Mouse (Mus musculus): ENCODE results near the gene Parp16. TPM values are rescaled to one million over a fixed set of nuclear protein-coding genes. Genes with fewer than 3 reads are reported as not detected.

Parp16 gene
- 9.5 and 10.2 TPM in 2 replicates for polyA plus RNA-seq (2015; fragmentation: Nextera tagmentation; extraction: Ambion mirVana)

DNA sequence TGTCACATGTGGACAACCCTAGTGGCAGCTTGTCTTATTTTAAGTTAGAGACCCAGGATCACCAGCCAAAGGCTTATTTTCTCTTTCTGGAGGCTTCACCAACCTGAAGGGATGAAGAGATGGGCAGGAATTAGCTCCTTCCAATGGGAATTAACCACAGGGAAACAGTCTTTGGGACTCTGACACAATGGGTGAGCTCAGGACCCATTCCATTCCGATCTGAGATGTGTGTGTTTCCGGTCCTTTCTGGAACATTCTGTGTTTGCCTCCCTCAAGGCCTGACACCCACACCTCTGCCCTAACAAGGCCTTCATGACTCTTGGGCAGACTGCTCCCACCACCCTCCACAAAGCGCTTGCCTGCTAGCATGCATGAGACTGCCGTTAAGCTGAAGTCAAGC, at the start of gene Parp16:
Gene Parp16 (plus strand): TSS at position 301 of the 400 bp plus-strand sequence.
- H3K4me1 ChIP-seq (replicated peaks) = peaks cover 83% of the 10 kb centered on the region
- no peak for ATAC-seq (ENCODE audit: insufficient read depth)
- no peaks in the 10 kb centered on the region for H3K27me3 ChIP-seq
- H3K27ac ChIP-seq (replicated peaks) = peak within 1 kb of the TSS; percentile 93
- H3K36me3 ChIP-seq (replicated peaks) = no peaks in the 10 kb centered on the region
- no peaks in the 10 kb centered on the region for H3K9me3 ChIP-seq (replicated peaks)
- WGBS (ENCODE audit: insufficient replicate concordance) = 76% methylated on average over 4 of the region's 4 CpGs
- H3K9ac ChIP-seq = peak within 1 kb of the TSS; percentile 33
- peak within 1 kb of the TSS; percentile 63; the same call in 1 of the 2 replicates for H3K4me2 ChIP-seq
- no peak within 1 kb of the TSS for H3K4me3 ChIP-seq (replicated peaks)

DNA sequence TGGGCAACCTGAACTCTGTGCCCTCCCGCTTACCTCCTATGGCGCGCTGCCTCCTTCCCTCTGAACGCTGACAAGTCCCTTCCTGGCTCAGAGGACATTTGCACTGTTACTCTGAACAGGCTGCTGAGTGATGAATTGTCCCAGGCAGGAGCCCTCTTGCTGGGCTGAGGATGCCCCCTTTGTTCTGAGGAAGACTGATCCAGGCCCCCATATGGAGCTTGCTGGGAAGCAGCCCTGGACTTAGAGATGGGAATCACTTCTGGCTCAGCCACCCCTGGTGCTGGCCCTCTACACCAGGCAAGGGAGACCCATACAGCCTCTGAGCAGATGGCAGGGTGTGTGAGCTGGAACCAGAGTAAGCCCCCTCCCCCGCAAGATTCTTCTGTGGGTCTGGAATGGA, 49.2 kb upstream of the Parp16 start:
- peaks cover 61% of the 10 kb centered on the region for H3K27me3 ChIP-seq

DNA sequence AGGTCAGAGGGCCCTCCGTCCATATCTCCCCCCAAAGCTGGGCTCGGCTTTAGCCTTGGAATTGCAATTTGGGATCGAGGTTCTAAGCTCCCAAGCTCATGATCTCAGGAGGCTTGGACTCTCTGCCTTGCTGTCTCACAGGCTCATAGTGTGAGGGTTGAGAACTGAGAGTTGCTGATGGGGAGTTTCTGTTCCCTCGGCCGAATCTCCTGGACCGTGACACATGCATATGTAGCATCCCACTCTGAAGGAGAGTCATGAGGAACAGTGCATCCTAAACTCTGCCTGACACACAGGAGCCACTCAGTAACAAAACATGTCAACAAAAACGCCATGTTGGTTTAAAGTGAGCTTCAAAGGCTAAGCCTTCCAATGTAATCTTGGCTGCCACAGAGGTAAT, 46.6 kb upstream of the Parp16 start:
- Histone ChIP-seq H3K4me2 (no peak overlapping the region), H3K4me3 (replicated peaks) (no peak overlapping the region), H3K27ac (replicated peaks) (no peak overlapping the region), H3K9ac (no peak overlapping the region), H3K4me1 (replicated peaks) (no peaks in the 10 kb centered on the region; the same call in 1 of the 2 replicates), H3K27me3 (peaks cover 36% of the 10 kb centered on the region), H3K9me3 (replicated peaks) (no peaks in the 10 kb centered on the region), H3K36me3 (replicated peaks) (no peaks in the 10 kb centered on the region)
- 58% methylated on average over 7 of the region's 7 CpGs for WGBS (ENCODE audit: insufficient replicate concordance)
- no peak for ATAC-seq (ENCODE audit: insufficient read depth)

More for the DNA sequence above, 49.2 kb upstream of the Parp16 start:
- Histone ChIP-seq H3K27ac (replicated peaks) (no peak overlapping the region), H3K4me3 (replicated peaks) (no peak overlapping the region), H3K4me2 (no peak overlapping the region), H3K4me1 (replicated peaks) (peaks cover 9% of the 10 kb centered on the region), H3K9me3 (replicated peaks) (no peaks in the 10 kb centered on the region), H3K36me3 (replicated peaks) (no peaks in the 10 kb centered on the region), H3K9ac (no peak overlapping the region)
- 65% methylated on average over 5 of the region's 5 CpGs for WGBS (ENCODE audit: insufficient replicate concordance)
- ATAC-seq (ENCODE audit: insufficient read depth) = no peak

DNA sequence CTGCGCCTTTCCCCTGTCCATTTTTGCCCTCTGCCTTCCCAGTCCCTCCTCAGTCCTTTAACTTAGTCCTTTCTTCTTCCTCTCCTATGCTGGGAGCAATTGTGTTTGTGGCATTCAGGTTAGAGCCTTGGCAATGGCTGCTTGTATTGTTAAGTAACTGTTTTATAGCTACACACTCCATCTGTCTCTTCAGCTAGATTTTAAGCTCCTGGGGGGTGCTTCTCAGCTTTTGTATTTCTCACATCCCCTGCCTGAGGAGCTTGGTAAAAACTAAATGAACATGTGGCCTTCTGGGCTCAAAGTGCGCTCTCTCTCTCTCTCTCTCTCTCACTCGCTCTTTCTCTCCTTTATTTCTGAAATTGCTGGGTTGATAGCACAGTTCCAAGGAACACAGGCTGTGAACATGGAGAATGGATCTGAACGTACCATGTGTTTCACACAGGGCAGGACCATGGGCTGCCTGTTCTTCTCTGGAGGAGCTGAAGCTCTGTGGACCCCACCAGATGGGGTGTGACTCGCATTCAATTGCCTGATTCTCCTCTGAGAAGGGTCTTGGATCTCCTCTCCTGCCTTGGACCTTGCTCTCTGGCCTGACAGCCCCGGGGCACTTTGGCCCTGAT, 42.3 kb upstream of the Parp16 start:
- WGBS (ENCODE audit: insufficient replicate concordance) = 57% methylated on average over 6 of the region's 6 CpGs
- no peaks in the 10 kb centered on the region; the same call in 1 of the 2 replicates for H3K4me1 ChIP-seq (replicated peaks)
- no peak for ATAC-seq (ENCODE audit: insufficient read depth)
- no peak overlapping the region for H3K4me3 ChIP-seq (replicated peaks)
- H3K36me3 ChIP-seq (replicated peaks) = no peaks in the 10 kb centered on the region
- H3K4me2 ChIP-seq = no peak overlapping the region
- no peak overlapping the region for H3K9ac ChIP-seq
- H3K9me3 ChIP-seq (replicated peaks) = no peaks in the 10 kb centered on the region
- H3K27ac ChIP-seq (replicated peaks) = no peak overlapping the region
- peaks cover 46% of the 10 kb centered on the region for H3K27me3 ChIP-seq

DNA sequence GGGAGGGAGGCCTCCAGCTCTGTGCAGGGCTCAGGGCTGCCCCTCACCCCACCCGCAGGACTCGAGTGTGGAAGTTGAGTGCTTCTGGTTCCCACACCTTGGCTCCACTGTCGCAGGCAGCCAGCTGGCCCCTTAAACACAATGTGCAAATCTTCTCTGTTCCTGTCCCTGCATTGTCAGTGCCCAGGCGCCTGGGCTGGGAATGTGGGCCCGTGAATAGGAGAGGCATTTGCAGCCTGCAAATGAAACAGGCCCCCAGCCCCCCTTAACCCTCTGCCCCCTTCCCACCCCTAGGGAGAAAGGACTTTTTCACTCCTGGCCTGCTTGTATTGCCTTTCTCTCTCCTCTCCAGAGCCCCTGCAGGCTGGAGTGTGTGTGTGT, 41.8 kb upstream of the Parp16 start:
- ATAC-seq (ENCODE audit: insufficient read depth) = no peak
- H3K4me2 ChIP-seq = no peak overlapping the region
- 40% methylated on average over 5 of the region's 5 CpGs for WGBS (ENCODE audit: insufficient replicate concordance)
- H3K27ac ChIP-seq (replicated peaks) = no peak overlapping the region
- H3K9me3 ChIP-seq (replicated peaks) = no peaks in the 10 kb centered on the region
- no peaks in the 10 kb centered on the region; the same call in 1 of the 2 replicates for H3K4me1 ChIP-seq (replicated peaks)
- no peak overlapping the region for H3K4me3 ChIP-seq (replicated peaks)
- H3K36me3 ChIP-seq (replicated peaks) = no peaks in the 10 kb centered on the region
- H3K27me3 ChIP-seq = peaks cover 51% of the 10 kb centered on the region
- H3K9ac ChIP-seq = no peak overlapping the region

DNA sequence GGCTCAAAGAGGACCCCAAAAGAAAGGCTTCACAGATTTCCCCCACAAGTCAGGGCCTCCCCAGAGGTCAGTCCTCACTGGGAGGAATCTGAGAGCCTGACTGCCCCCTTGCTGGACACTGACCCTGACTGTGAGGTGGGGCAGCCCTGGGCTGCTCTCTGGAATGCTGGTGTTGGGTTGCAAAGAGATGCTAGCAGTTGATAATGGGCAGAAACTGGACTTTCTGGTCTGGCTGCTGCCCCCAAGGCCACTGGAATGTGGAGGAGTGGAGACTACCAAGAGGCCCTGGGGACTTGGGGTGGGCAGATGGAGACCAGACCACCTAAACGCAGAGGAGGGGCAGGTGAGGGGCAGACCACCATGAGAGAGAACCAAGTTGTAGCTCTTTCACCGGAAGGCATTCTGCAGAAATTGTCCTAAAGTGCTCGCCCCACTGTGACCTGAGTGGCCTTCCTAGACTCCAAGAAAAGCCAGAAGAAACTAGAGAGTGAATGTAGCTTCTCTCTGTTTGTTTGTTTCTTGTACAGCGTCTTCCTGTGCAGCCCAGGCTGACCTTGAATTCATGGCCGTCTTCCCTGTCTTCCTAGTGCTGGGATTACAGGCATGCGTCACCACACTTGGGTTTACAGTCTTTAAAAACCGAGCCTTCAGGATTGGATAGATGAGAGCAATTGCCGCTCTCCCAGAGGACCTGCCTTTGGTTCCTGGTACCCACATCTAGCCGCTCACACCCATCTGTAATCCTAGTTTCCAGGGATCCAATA, 40.3 kb upstream of the Parp16 start:
- Histone ChIP-seq H3K27ac (replicated peaks) (no peak overlapping the region), H3K4me2 (no peak overlapping the region), H3K36me3 (replicated peaks) (no peaks in the 10 kb centered on the region), H3K9me3 (replicated peaks) (no peaks in the 10 kb centered on the region), H3K27me3 (peaks cover 56% of the 10 kb centered on the region), H3K9ac (no peak overlapping the region), H3K4me1 (replicated peaks) (no peaks in the 10 kb centered on the region; the same call in 1 of the 2 replicates), H3K4me3 (replicated peaks) (no peak overlapping the region)
- WGBS (ENCODE audit: insufficient replicate concordance) = 61% methylated on average over 9 of the region's 9 CpGs
- ATAC-seq (ENCODE audit: insufficient read depth) = no peak

DNA sequence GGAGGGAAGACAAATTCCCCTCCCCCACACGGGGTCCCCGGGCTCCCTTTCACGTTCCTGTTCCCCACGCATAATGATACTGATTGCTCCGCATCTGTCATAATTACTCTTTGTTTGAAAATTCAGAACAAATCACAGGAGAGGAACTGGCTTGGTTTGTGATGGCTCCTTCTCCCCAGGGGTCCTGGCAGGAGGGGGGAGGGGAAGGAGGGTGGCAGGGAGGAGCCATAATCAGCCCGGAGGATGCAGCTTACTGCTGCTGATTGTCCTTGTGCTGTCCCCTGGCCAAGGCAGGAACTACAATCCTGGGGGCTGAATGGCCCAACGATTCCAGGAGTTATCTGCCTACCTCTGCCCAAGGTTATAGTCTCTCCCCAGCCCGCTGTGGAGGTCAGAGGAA, 38.5 kb upstream of the Parp16 start:
- H3K4me1 ChIP-seq (replicated peaks) = no peaks in the 10 kb centered on the region; the same call in 1 of the 2 replicates
- H3K27me3 ChIP-seq = peaks cover 68% of the 10 kb centered on the region
- no peak overlapping the region for H3K9ac ChIP-seq
- no peak overlapping the region for H3K4me3 ChIP-seq (replicated peaks)
- no peaks in the 10 kb centered on the region for H3K9me3 ChIP-seq (replicated peaks)
- WGBS (ENCODE audit: insufficient replicate concordance) = 9% methylated on average over 8 of the region's 8 CpGs
- no peaks in the 10 kb centered on the region for H3K36me3 ChIP-seq (replicated peaks)
- ATAC-seq (ENCODE audit: insufficient read depth) = no peak
- H3K4me2 ChIP-seq = no peak overlapping the region
- no peak overlapping the region for H3K27ac ChIP-seq (replicated peaks)

DNA sequence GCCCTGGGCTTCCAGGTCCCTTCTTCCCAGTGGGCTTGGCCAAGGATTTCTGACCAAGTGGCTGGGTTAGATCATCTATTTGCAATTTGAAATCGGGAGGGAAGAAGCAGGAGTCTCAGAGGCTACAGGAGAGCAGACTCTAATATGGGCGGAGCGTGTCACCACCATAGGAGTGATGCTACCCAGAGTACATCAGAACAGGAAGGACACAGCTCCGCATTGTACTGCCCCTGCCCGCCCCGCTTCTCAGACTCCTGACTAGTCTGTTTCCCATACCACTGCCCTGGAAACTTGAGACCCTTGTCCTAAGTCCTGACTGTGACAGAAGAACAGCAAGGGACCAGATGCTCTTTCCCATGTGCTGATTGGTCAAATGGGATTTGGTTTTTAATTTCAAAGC, 37.5 kb upstream of the Parp16 start:
- 26% methylated on average over 6 of the region's 6 CpGs for WGBS (ENCODE audit: insufficient replicate concordance)
- no peak for ATAC-seq (ENCODE audit: insufficient read depth)
- Histone ChIP-seq H3K27ac (replicated peaks) (no peak overlapping the region), H3K36me3 (replicated peaks) (no peaks in the 10 kb centered on the region), H3K27me3 (peaks cover 79% of the 10 kb centered on the region), H3K4me2 (no peak overlapping the region), H3K4me3 (replicated peaks) (no peak overlapping the region), H3K9me3 (replicated peaks) (no peaks in the 10 kb centered on the region), H3K4me1 (replicated peaks) (peaks cover 3% of the 10 kb centered on the region; the same call in 1 of the 2 replicates), H3K9ac (no peak overlapping the region)

DNA sequence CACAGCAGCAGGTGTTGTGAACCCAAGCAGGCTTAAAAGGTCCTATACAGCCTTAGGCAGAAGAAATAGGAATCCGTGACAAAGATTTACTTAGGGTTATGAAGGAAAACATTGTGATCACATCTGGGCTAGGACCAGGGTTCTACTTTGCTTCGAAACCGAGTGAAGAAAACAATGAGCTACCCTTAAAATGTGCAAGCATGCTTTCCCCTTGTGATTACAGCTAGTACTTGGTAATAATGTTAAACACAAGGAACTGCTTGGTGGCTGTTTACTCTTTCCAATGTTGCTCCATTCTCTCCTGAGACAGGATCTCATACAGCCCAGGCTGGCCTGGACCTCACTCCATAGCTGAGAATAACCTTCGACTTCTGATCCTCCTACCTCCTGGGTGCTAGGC, 34.0 kb upstream of the Parp16 start:
- no peaks in the 10 kb centered on the region for H3K9me3 ChIP-seq (replicated peaks)
- H3K4me2 ChIP-seq = no peak overlapping the region
- no peaks in the 10 kb centered on the region for H3K36me3 ChIP-seq (replicated peaks)
- no peak overlapping the region for H3K9ac ChIP-seq
- peaks cover 98% of the 10 kb centered on the region for H3K27me3 ChIP-seq
- no peak for ATAC-seq (ENCODE audit: insufficient read depth)
- H3K4me1 ChIP-seq (replicated peaks) = peaks cover 9% of the 10 kb centered on the region
- H3K27ac ChIP-seq (replicated peaks) = no peak overlapping the region
- H3K4me3 ChIP-seq (replicated peaks) = no peak overlapping the region
- WGBS (ENCODE audit: insufficient replicate concordance) = 41% methylated on average over 4 of the region's 4 CpGs

DNA sequence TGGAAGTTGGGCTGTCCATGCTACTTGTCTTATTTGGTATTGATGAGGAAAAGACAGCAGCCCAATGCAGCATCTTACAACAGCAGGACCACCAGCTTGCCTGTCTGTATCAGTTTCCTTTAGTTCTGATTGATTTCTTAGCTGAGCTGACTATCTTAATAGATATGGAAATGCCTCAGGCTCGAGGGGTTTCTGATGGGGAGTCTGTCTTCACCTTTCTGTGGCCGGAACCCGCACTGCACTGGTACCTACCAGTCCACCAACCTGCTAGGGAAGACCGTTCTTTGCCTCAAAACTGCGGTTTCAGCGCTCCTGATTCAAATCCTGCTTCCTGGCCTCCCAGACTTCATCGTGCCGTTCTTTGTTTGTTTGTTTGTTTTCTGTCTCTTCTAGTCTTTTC, 33.3 kb upstream of the Parp16 start:
- peaks cover 9% of the 10 kb centered on the region for H3K4me1 ChIP-seq (replicated peaks)
- no peaks in the 10 kb centered on the region for H3K9me3 ChIP-seq (replicated peaks)
- H3K4me2 ChIP-seq = no peak overlapping the region
- H3K9ac ChIP-seq = no peak overlapping the region
- peaks cover 95% of the 10 kb centered on the region for H3K27me3 ChIP-seq
- H3K27ac ChIP-seq (replicated peaks) = no peak overlapping the region
- 13% methylated on average over 8 of the region's 8 CpGs for WGBS (ENCODE audit: insufficient replicate concordance)
- no peak overlapping the region for H3K4me3 ChIP-seq (replicated peaks)
- no peak for ATAC-seq (ENCODE audit: insufficient read depth)
- no peaks in the 10 kb centered on the region for H3K36me3 ChIP-seq (replicated peaks)

DNA sequence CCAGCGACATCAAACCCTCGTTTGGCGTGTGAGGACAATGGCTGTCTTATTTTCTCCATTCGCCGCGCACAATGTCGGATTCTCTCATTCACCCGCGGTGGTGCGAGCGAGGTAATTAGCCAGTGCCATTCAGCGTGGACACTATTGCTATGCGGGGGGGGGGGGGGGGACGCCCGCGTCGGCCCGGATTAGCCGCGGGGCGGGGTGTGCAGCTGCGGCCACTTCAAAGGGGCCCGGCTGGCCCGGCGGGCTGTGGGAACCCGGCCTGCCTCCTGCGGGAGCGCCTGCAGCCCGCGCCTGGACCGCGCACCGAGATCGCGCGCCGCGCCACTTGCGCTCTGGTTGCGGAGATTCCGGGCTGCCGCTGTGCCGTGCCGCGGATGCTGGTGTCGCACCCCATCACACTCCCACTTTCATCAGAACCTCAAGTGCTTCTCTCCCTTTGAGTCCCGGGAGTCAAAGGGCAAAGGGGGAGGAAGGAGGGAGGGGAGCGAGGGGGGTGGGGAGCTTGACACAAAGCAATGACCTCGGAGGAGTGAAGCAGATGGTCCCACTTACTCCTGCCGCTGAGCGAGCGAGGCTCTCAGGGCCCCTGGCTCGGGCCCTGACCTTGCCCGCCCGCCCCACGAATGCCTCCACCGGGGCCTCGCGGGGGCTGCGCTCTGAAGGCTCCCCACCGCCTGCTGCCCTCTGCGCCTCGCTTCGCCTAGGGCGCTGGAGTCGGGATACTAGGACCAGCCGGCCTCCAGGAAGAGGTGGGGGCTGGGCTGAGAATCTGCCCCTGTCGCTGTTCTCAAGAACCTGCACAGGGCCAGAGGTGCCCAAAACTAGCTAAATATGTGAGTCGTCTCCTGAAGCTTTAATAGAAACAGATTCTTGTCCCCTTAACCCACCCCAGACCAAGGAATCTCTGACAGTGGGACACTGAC, 32.2 kb upstream of the Parp16 start:
- 2% methylated on average over 67 of the region's 69 CpGs for WGBS (ENCODE audit: insufficient replicate concordance)
- H3K36me3 ChIP-seq (replicated peaks) = no peaks in the 10 kb centered on the region
- no peak overlapping the region for H3K9ac ChIP-seq
- peak overlapping the region; percentile 23 for H3K4me3 ChIP-seq (replicated peaks)
- peaks cover 9% of the 10 kb centered on the region for H3K4me1 ChIP-seq (replicated peaks)
- H3K27me3 ChIP-seq = peaks cover 84% of the 10 kb centered on the region
- no peaks in the 10 kb centered on the region for H3K9me3 ChIP-seq (replicated peaks)
- H3K27ac ChIP-seq (replicated peaks) = no peak overlapping the region
- peak overlapping the region; percentile 57 for H3K4me2 ChIP-seq
- ATAC-seq (ENCODE audit: insufficient read depth) = no peak
